Mouse (Mus musculus): ENCODE results near the gene Ppp1r16b.
"Not testable (repeated sequence)": the region's sequence is repeated elsewhere in the genome, so short reads cannot be mapped to it uniquely, and the experiment has no call there.

Gene Ppp1r16b

DNA sequence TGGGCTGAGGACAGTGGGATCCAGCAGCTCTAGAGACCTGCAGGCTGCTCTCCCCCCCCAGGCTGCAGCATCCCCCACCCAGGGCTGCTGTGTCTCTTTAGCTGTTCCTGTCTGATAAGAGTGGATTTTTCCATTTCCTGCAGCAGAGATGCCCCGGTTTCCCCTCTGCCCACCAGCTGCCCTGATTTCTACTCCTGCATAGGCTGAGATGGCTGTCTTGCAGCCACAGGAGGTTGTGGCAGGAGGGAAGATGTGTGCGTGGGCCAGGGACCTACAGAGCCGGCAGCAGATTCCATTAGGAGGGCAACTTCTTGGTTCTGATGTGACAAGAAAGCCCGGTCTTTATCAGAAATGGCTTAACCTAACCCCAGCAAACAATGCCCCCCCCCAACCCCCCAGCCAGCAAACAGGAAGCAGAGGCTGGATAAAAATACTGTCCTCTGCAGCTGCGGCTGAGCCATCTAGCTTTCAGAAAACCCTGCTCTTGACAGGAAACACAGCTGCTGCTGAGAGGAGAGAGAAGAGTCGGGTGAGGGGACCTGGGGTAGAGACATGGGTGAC lies 57.9 kb downstream of the Ppp1r16b start:
- DNase-seq (ENCODE audit: low spot score): no peak

- DNase-seq (ENCODE audit: low spot score): no peak
These were observed 58.6 kb downstream of the Ppp1r16b start for GRCm38 (mm10) chr2:158723806-158724205.

GRCm38 (mm10) chr2:158726252-158726651 lies 61.1 kb downstream of the Ppp1r16b start:
- DNase-seq (ENCODE audit: low spot score): no peak

- DNase-seq (ENCODE audit: low spot score): no peak
These were observed 63.0 kb downstream of the Ppp1r16b start for GRCm38 (mm10) chr2:158728061-158728815.

- DNase-seq (ENCODE audit: low spot score): no peak
These were observed 65.7 kb downstream of the Ppp1r16b start for GRCm38 (mm10) chr2:158730896-158731295.

DNA sequence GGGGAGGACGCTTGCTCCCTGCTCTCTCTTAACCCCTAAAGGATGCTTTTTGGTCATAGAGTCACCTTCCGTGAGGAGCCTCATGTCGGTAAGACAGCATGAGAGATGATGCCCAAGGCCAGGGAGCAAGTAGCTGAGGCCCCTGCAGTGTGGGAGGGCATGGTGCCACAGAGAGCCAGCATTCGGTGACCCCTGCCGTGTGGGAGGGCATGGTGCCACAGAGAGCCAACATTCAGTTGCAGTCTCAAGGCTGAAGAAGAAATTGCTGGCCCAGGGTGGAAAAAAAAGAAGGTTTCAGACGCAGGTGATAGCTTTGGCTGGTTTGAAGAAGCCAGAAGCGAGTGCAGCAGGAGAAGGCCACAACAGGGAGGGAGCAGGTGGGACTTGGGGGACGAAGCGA lies 67.3 kb downstream of the Ppp1r16b start:
- DNase-seq (ENCODE audit: low spot score): no peak

DNA sequence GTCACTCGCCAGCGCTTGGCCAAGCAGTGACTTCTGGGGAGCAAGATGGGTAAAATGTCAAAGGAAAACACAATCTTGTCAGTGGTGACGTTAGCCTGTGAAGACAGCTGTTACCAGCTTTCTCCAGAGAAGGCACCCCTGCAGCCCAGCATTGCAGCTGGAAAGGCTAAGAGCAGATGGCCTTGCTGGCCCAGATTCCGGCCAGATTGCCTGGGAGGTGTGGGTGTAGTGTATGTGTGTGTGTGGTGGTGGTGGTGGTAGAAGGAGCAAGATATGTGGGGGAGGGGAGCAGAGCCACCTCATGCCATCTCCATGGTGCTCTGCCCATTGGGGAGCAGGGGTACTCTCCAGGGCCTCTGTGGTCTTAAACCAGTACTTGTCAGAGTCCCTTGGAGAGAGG lies 67.9 kb downstream of the Ppp1r16b start:
- no peak for DNase-seq (ENCODE audit: low spot score)

DNA sequence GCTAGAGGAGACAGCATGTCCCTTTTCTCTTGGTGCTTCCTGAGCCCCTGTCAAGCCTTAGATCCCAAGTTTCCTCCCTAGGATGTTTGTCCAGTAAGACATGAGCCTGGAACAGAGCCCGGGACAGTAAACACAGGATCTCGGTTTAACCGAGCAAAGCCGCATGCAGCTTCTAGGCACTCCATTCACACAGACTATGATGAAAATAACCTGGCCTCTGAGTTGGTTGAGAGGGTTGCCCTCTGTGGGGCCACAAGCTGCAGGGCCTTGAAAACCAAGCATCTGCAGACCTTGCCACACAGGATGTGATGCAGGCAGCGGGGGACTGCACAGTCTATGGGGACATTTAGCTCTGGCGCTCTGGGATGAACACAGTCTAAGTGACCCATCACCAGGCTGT lies 68.7 kb downstream of the Ppp1r16b start:
- no peak for DNase-seq (ENCODE audit: low spot score)

- no peak for DNase-seq (ENCODE audit: low spot score)
These were observed 69.4 kb downstream of the Ppp1r16b start for GRCm38 (mm10) chr2:158734500-158735152.

GRCm38 (mm10) chr2:158735340-158735739 lies 70.1 kb downstream of the Ppp1r16b start:
- no peak for DNase-seq (ENCODE audit: low spot score)

GRCm38 (mm10) chr2:158736247-158736646 lies 71.0 kb downstream of the Ppp1r16b start:
- DNase-seq (ENCODE audit: low spot score): not testable (repeated sequence)

- DNase-seq (ENCODE audit: low spot score): no peak
These were observed 73.4 kb downstream of the Ppp1r16b start for GRCm38 (mm10) chr2:158738591-158738990.

DNA sequence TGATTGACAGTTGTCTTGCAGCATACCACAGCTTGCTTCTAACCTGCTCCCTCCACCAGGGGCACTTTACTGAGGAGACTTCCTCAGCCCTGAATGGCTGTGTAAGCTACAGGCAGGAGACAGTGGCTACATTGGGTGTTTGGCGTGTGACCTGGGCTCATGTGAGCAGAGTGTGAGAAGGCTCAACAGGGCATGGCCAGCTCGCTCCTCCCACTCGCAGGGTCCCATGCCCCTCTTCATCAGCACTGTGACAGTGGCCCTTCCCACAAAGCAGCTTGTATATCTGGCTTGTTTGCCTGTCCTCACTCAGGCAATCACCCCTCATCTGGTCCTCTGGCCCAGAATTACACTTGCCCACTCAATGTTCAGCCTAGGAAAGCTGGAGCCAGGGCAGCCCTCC lies 73.9 kb downstream of the Ppp1r16b start:
- DNase-seq (ENCODE audit: low spot score): no peak

- DNase-seq (ENCODE audit: low spot score): peak; percentile 73
These were observed 75.9 kb downstream of the Ppp1r16b start for GRCm38 (mm10) chr2:158741011-158741501.

GRCm38 (mm10) chr2:158742431-158742830 lies 77.2 kb downstream of the Ppp1r16b start:
- DNase-seq (ENCODE audit: low spot score): no peak

DNA sequence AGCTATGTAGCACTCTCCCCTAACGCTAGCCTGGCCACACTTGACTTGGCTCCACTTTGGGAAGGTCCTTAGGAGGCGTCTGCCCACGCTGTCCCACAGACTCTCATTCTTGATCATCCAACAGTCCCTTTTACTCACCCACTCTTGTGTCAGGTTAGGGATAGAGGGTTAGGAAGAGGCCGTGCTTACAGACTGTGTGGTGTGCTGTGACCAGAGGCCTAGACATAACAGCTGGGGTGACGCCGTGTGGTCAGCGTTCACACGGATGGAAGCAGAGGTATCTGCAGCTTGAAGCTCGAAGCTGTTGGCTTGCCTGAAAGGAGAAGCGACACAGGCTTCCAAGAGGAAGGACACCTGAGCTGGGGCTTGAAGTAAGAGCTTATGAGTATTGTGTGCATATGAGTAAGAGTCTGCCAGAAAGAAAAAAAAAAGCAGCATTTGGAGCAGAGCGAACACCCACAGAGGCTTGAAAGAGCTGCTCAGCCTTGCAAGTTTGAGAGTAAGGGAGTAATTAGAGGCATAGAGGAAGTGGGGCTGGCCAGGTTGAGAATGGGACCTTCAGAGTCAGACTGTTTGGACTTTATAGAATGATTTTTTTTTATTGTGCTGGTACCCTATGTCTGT lies 78.4 kb downstream of the Ppp1r16b start:
- no peak for DNase-seq (ENCODE audit: low spot score)

GRCm38 (mm10) chr2:158745049-158745482 lies 79.9 kb downstream of the Ppp1r16b start:
- no peak for DNase-seq (ENCODE audit: low spot score)

GRCm38 (mm10) chr2:158746164-158746563 lies 81.0 kb downstream of the Ppp1r16b start:
- DNase-seq (ENCODE audit: low spot score): no peak

DNA sequence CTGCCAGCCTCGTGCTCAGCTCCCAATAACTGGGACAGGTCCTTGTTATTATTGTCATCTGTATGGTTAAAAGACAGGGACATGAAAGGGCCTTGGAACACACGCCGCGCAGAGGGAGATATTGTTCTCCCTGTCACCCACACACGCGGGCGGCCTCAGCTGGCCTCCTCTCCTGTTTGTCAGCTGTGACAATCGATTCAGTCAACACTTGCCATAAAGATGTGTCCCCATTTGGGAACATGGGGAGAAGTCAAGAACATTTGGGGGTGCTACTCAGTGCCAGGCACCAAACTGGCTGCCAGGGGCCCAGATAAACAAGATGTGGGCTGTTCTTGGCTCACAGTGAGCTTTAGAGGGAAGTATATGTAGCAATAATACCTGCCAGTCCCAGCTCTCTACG lies 84.2 kb downstream of the Ppp1r16b start:
- DNase-seq (ENCODE audit: low spot score): no peak

GRCm38 (mm10) chr2:158760231-158760630 lies 95.0 kb downstream of the Ppp1r16b start:
- no peak for DNase-seq (ENCODE audit: low spot score)

GRCm38 (mm10) chr2:158762339-158762738 lies 97.1 kb downstream of the Ppp1r16b start:
- no peak for DNase-seq (ENCODE audit: low spot score)

DNA sequence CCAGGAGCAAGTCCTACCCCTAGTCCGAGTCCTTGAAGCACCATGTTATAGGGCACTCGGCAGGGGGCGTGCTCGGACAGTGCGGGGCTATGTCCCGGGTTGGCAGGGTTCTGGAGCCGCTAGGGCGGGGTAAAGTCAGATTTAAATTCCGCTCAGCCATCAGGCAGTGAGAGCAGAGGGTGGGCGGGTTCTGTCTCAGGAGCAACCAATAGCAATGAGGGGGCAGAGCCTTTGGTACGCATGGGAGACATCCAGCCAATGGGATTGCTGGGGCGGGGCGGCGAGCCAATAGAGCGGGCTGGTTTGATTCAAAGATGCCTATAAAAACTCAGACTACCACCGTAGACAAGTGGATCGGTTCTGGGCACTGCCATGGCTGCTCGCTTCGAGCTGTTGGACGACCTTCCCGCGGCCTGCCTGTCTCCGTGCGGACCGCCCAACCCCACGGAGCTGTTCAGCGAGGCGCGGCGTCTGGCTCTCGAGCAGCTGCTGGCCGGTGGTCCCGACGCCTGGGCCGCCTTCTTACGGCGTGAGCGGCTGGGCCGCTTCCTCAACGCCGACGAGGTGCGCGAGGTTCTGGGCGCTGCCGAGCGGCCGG lies 102.6 kb downstream of the Ppp1r16b start, which contains the start of gene Fam83d:
Gene Fam83d, plus strand, starts transcription at position 352 of the 598 bp plus-strand sequence.
- DNase-seq (ENCODE audit: low spot score): peak; percentile 96

Data from ovary, adult 18-20 months (tissue).